Mouse (Mus musculus): ENCODE measurements around the gene Itpkc. TPM values are rescaled to one million over a fixed set of nuclear protein-coding genes. Genes with fewer than 3 reads are reported as not detected.
A peak's percentile ranks its signal among the peaks of the same experiment; 100 is the strongest.

The Itpkc gene
- total and polyA plus RNA-seq, 3 experiments, result 10.1 to 15.5 (median 12.7) TPM

GRCm38 (mm10) chr7:27164112-27164947 lies 64.1 kb downstream of the Itpkc start:
- peak; percentile 77 for DNase-seq

GRCm38 (mm10) chr7:27163450-27163805 lies 65.0 kb downstream of the Itpkc start:
- no peak for DNase-seq

GRCm38 (mm10) chr7:27162780-27163449 lies 65.5 kb downstream of the Itpkc start:
- DNase-seq, result peak; percentile 62

DNA sequence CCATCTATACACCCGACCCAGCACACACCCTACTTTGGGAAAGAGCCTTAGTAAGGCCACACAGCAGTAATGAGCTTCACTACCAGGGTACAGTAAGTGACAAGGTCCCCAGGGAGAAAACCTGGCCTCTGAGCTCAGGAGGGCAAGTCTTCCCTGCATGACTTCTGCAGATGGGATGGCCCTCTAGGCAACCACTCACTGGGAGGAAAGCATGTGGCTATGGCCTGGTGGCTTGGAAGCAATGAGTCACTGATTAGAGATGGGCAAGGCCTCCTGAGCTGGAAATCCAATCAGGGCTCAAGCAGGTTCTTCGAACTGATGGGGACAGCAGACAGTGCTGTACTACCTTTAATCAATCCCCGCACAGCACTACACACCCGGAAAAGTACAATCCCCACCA lies 66.7 kb downstream of the Itpkc start:
- DNase-seq, result peak; percentile 76

GRCm38 (mm10) chr7:27160921-27161320 lies 67.5 kb downstream of the Itpkc start:
- DNase-seq, result no peak

DNA sequence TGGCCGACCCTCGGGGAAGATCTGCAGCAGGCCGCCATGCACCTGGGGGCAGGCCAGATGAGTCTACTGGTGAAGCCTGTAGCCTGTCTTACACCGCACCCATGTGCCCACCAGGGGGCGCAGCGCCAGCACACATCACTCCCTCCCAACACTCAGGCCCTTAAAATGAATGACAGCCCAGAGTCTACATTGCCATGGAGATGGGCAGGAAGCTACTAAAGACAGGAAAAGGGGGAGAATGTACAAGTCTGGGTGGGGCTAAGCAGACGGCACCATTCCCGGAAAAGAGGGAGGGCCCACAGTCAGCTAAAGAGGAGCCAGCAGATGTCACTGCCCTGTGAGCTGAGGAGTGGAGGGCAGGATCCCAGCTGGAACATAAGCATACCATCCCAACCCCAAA lies 68.6 kb downstream of the Itpkc start:
- peak; percentile 87 for DNase-seq

GRCm38 (mm10) chr7:27159256-27159655 lies 69.2 kb downstream of the Itpkc start:
- DNase-seq, result no peak

- no peak for DNase-seq
Measured at GRCm38 (mm10) chr7:27158171-27158570, 70.3 kb downstream of the Itpkc start.

Small RNA genes lying within 50 kb of the gene (microRNA-seq; reads per million reads assigned to microRNA genes)
- gene Mir1191 (0 to 0.44 reads per million in 2 experiments), gene Mir3101 (0 to 0.88 reads per million in 2 experiments)

Other genes starting within 250 kb of the Itpkc start
- 1 to 10 TPM in 1 of 2 experiments, under 1 TPM in 1; 0.17 to 4.6 TPM for gene Cyp2a12, start 199.6 kb downstream of the Itpkc start, total RNA-seq (2021)
- gene Cyp2a12, start 199.6 kb downstream of the Itpkc start, polyA plus RNA-seq (2012; rRNA removed), result 0.06 TPM in 1 of 2 replicates, not detected in the other
- 100 to 1,000 TPM in 1 of 2 experiments, 1 to 10 TPM in 1; 2.1 to 993 TPM for gene Cyp2f2, start 108.8 kb downstream of the Itpkc start, total RNA-seq (2021)
- 363 and 752 TPM in 2 replicates for gene Cyp2f2, start 108.8 kb downstream of the Itpkc start, polyA plus RNA-seq (2012; rRNA removed)
- not detected for gene Cyp2t4, start 74.9 kb downstream of the Itpkc start, total RNA-seq (2021)
- not detected in 2 replicates for gene Cyp2t4, start 74.9 kb downstream of the Itpkc start, polyA plus RNA-seq (2012; rRNA removed)
- gene Egln2, start 61.9 kb downstream of the Itpkc start, total RNA-seq (2021), result 100 to 1,000 TPM in 1 of 2 experiments, 10 to 100 TPM in 1; 85.6 to 101 TPM
- gene Egln2, start 61.9 kb downstream of the Itpkc start, polyA plus RNA-seq (2012; rRNA removed), result 142 and 144 TPM in 2 replicates
- 10 to 100 TPM; 53.2 to 60.9 TPM for gene Rab4b, start 49.8 kb downstream of the Itpkc start, total RNA-seq (2021)
- 86.9 and 97.4 TPM in 2 replicates for gene Rab4b, start 49.8 kb downstream of the Itpkc start, polyA plus RNA-seq (2012; rRNA removed)
- not detected for gene Gm21983, start 47.6 kb downstream of the Itpkc start, total RNA-seq (2021)
- 0.10 TPM in 1 of 2 replicates, not detected in the other for gene Gm21983, start 47.6 kb downstream of the Itpkc start, polyA plus RNA-seq (2012; rRNA removed)
- not detected for gene Mia, start 47.5 kb downstream of the Itpkc start, total RNA-seq (2021)
- 0.44 TPM in 1 of 2 replicates, not detected in the other for gene Mia, start 47.5 kb downstream of the Itpkc start, polyA plus RNA-seq (2012; rRNA removed)
- gene BC024978, start 32.9 kb downstream of the Itpkc start, total RNA-seq (2021), result 10 to 100 TPM; 21.6 to 24.9 TPM
- gene BC024978, start 32.9 kb downstream of the Itpkc start, polyA plus RNA-seq (2012; rRNA removed), result 24.9 and 25.2 TPM in 2 replicates
- 10 to 100 TPM; 72.5 to 93.0 TPM for gene Snrpa, start 32.4 kb downstream of the Itpkc start, total RNA-seq (2021)
- 223 and 231 TPM in 2 replicates for gene Snrpa, start 32.4 kb downstream of the Itpkc start, polyA plus RNA-seq (2012; rRNA removed)
- 10 to 100 TPM; 49.7 to 64.4 TPM for gene Coq8b, start 4.4 kb upstream of the Itpkc start, total RNA-seq (2021)
- gene Coq8b, start 4.4 kb upstream of the Itpkc start, polyA plus RNA-seq (2012; rRNA removed), result 175 and 219 TPM in 2 replicates
- gene Numbl, start 29.8 kb upstream of the Itpkc start, total RNA-seq (2021), result 10 to 100 TPM in 1 of 2 experiments, 1 to 10 TPM in 1; 5.2 to 13.3 TPM
- gene Numbl, start 29.8 kb upstream of the Itpkc start, polyA plus RNA-seq (2012; rRNA removed), result 37.2 and 48.0 TPM in 2 replicates
- 10 to 100 TPM; 70.3 to 94.7 TPM for gene Ltbp4, start 109.0 kb upstream of the Itpkc start, total RNA-seq (2021)
- gene Ltbp4, start 109.0 kb upstream of the Itpkc start, polyA plus RNA-seq (2012; rRNA removed), result 253 and 263 TPM in 2 replicates
- 10 to 100 TPM; 11.3 to 22.5 TPM for gene Shkbp1, start 127.4 kb upstream of the Itpkc start, total RNA-seq (2021)
- 60.8 and 74.5 TPM in 2 replicates for gene Shkbp1, start 127.4 kb upstream of the Itpkc start, polyA plus RNA-seq (2012; rRNA removed)
- gene Gm20479, start 128.8 kb upstream of the Itpkc start, total RNA-seq (2021), result 1 to 10 TPM in 1 of 2 experiments, not detected in 1; 6.3 TPM
- gene Gm20479, start 128.8 kb upstream of the Itpkc start, polyA plus RNA-seq (2012; rRNA removed), result 0.28 TPM in 2 replicates
- gene Sptbn4, start 219.0 kb upstream of the Itpkc start, total RNA-seq (2021), result 1 to 10 TPM; 1.5 to 1.9 TPM
- 0.84 and 2.3 TPM in 2 replicates for gene Sptbn4, start 219.0 kb upstream of the Itpkc start, polyA plus RNA-seq (2012; rRNA removed)
- gene Blvrb, start 219.3 kb upstream of the Itpkc start, total RNA-seq (2021), result 10 to 100 TPM; 48.4 to 51.1 TPM
- gene Blvrb, start 219.3 kb upstream of the Itpkc start, polyA plus RNA-seq (2012; rRNA removed), result 70.2 and 86.2 TPM in 2 replicates
- 10 to 100 TPM; 11.6 to 21.0 TPM for gene Sertad3, start 245.1 kb upstream of the Itpkc start, total RNA-seq (2021)
- 20.0 and 20.9 TPM in 2 replicates for gene Sertad3, start 245.1 kb upstream of the Itpkc start, polyA plus RNA-seq (2012; rRNA removed)